Mouse (Mus musculus) left cerebral cortex, postnatal 25 days (tissue): ENCODE measurements around the gene Gm19410. TPM values are rescaled to one million over a fixed set of nuclear protein-coding genes. Genes with fewer than 3 reads are reported as not detected.

Experiments used
- DNase-seq, 2 experiments: peaks; one replicate each; pipeline ENCODE4 v3.0.0; 2022; ENCODE audit warnings: low spot score in 2 of 2, mixed read lengths in 1 of 2
- intact Hi-C: fragments of 180-260 bp; cut with DNase I; formaldehyde crosslinking; loops from one replicate; pipeline ENCODE4 v1.15.1; 2025
- microRNA-seq, 2 experiments: library from miRNA; unstranded; fragments of <30 nt; microRNA quantifications; one replicate each; pipeline ENCODE4 v1.2.0; 2022
- total RNA-seq, 2 experiments: library from RNA; stranded (reverse); gene quantifications; 2 replicates each; pipeline ENCODE4 v1.2.3; 2021

The Gm19410 gene
- total RNA-seq, result 10 to 100 TPM; 23.1 to 26.8 TPM

DNA sequence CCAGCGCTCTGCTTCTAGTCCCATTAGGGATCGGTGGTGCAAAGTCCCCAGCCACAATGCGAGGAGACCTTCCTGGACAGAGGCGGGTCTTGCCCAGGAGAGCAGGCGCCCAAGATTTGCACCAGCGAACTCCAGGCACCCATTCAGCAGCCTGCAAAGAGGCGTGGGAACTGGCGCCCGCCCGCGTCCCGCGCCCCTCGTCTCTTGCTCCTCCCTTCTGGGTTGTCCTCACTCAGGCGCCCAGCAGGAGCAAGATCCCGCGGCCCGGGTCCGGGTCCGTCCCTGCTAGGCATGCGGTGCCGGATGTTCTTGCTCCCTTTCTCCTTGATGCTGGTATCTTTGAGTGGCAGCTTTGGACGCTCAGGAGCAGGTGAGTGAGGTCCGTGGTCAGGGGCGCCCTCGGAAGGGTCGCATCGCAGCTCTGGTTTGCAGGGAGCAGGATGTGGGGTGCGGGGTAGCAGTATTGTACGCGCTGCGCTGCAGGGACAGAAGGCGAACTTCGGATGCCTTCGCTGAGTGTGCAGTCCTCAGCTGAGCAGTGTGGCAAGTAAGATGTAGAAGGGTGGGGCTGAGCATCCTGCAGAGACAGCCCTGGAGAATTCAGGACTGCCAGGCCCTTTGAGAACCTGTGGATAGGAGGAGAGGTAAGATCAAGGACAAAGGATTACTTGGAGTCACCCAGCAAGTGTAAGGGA lies at the start of gene Gm19410:
Gene Gm19410 (plus strand): TSS at position 292 of the 695 bp plus-strand sequence.
- intact Hi-C loops, result no loop called here
- peak; percentile 54 to 60 for DNase-seq

DNA sequence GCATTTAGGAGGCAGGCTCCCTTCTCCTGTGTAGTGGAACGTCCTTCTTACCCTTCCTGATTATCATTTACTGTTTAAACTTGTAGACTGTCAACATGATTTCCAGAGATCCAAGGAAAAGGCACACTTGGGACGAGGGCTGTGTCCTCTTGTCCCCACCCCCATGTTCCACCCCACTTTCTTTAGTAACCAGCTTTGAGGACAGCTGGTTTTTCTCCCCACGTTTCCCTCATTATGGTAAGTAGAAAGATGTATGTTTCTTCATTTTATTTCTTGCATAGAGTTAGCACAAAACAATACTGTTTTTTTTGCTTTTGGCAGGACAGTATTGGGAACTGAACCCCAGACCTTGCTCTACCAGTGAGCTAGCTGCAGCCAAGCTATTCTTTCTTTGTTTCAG lies 34.8 kb upstream of the Gm19410 start:
- peak in 1 of 2 experiments; percentile 63 for DNase-seq
- intact Hi-C loops, result no loop called here

DNA sequence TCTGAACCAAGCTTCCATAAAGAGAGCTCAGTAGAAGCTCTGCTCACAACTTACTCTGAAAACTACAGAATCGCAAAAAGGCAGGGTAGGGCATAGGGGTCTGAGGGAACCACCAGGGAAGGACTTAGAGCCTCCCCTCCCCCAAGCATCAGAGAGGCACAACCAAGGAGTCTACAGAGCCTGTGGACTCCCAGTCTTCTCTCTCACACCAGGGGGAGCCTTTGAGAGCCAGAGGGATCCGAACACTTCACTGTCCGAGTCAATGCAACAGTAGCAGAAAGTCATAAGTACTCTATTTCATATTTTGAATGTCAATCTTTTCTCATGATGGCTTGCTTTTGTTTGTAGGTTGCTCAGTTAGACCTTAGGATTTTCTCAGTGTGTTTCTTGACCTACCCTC lies 30.2 kb upstream of the Gm19410 start:
- no peak for DNase-seq
- intact Hi-C loops, result no loop called here

DNA sequence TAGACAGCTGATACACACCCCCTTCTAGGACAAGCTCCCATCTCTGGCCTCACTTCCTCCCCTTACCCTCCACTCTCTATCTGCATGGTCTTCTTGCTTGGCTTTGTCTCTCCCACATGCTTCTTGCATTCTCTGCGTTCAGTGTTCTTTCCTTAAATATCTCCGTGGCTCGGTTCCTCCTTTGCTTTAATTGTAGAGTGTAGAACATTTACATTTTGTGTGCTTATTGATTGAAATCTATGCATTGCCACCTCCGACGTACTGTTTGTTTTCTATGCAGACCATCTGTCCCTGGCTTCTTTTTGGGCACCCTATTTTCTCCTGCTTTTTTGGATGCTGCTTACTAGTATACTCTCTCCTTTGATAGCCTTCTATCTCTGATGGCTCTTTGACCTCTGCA lies 9.4 kb upstream of the Gm19410 start:
- DNase-seq, result peak in 1 of 2 experiments; percentile 68
- intact Hi-C loops, result no loop called here

DNA sequence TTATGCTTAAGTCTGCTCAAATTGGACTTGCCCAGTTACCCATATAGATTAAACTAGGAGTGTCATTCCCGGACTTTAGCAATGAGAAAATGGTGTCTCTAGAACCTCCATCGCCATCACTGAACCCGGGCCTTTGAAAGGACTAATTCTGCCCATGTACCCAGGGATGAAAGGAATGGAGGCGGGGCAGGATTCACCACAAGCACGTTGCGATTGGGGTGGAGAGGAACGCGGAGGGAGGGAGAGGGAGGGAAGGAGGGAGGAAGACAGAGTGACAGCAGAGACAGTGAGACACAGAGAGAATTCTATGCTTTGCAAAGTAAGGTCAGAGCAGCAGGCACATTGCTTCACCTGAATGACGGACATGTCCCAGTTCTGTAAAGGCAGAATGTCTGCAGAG lies 570 bp upstream of the Gm19410 start:
- intact Hi-C loops, result no loop called here
- DNase-seq, result peak in 1 of 2 experiments; percentile 39

DNA sequence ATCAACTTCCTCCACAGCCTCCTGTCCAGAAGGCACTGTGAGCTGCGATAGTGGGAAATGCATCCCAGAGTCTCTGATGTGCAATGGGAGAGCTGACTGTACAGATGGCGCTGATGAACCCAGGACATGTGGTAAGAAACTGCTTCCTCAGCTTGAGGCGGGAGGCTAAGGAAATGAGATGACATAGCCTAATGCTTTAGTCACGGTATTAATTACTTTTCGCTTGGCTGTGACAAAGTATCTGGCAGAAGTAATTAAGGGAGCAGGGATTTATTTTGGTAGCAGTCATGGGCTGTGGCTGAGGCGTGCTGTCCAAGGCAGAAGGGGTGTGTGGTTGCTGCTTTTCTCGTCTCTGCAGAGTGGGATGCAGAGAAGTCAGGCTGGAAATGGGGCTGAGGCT lies 7.9 kb downstream of the Gm19410 start:
- intact Hi-C loops, result no loop called here
- DNase-seq, result peak; percentile 28 to 63

Small RNAs within 50 kb of the gene (microRNA-seq; reads per million reads assigned to microRNA genes)
- gene Gm44474, result 0 reads per million in 2 experiments
